Mouse (Mus musculus): ENCODE results near the gene Plg. TPM values are rescaled to one million over a fixed set of nuclear protein-coding genes. Genes with fewer than 3 reads are reported as not detected.

The Plg gene
- total and polyA plus RNA-seq, 3 experiments, result not detected

- dilution Hi-C loops (cut with MboI; ENCODE audit: extremely low pct_ligation_motif_present, extremely low pct_unique_long_range_greater_than_20kb, low sequenced_read_pairs), result no loop called here
- in situ Hi-C loops (cut with MboI; ENCODE audit: low pct_ligation_motif_present, low pct_unique_long_range_greater_than_20kb, low sequenced_read_pairs), result no loop called here
These were observed 30.9 kb upstream of the Plg start for GRCm38 (mm10) chr17:12347462-12347861.

GRCm38 (mm10) chr17:12351564-12351963 lies 26.8 kb upstream of the Plg start:
- no peaks in the 10 kb centered on the region for H3K79me2 ChIP-seq (replicated peaks; ENCODE audit: control insufficient read depth, extremely low read depth, insufficient read depth, poor library complexity, severe bottlenecking)
- no peaks in the 10 kb centered on the region for H3K36me3 ChIP-seq (replicated peaks in 1 of 2; ENCODE audit: control insufficient read depth in 1 of 2, insufficient read depth in 1 of 2, low read length in 1 of 2)
- H3K9me3 ChIP-seq (replicated peaks; ENCODE audit: low read length), result peaks cover 4% of the 10 kb centered on the region
- dilution Hi-C loops (cut with MboI; ENCODE audit: extremely low pct_ligation_motif_present, extremely low pct_unique_long_range_greater_than_20kb, low sequenced_read_pairs) (no loop called here), in situ Hi-C loops (cut with MboI; ENCODE audit: low pct_ligation_motif_present, low pct_unique_long_range_greater_than_20kb, low sequenced_read_pairs) (no loop called here)
- H3K9ac ChIP-seq (ENCODE audit: insufficient read depth, low read depth), result 0 out of 2 replicates have a peak overlapping the region, but pooled peaks have one; percentile 13
- no peak overlapping the region for H3K4me3 ChIP-seq (replicated peaks in 1 of 3; ENCODE audit: low read depth in 2 of 3, low read length in 2 of 3, poor library complexity in 1 of 3)
- H3K4me2 ChIP-seq (ENCODE audit: insufficient read depth, low read depth, poor library complexity, severe bottlenecking), result peak overlapping the region; percentile 61
- peak; percentile 64 for DNase-seq (ENCODE audit: extremely low read depth)
- H3K27ac ChIP-seq (ENCODE audit: insufficient read depth, low read depth), result peak overlapping the region; percentile 52
- no peaks in the 10 kb centered on the region for H3K27me3 ChIP-seq (replicated peaks)
- 0 out of 2 replicates have a peak, but pooled peaks have one; percentile 19 for TF ChIP-seq MYC (IDR thresholded peaks at IDR 0.05; ENCODE audit: low read depth, low read length)
- TF ChIP-seq ETS1 (conservative IDR thresholded peaks at IDR 0.05; ENCODE audit: low read depth, low read length), result peak; percentile 78
- TF ChIP-seq MAX (IDR thresholded peaks at IDR 0.05; ENCODE audit: low read length), result no peak
- peak; percentile 66 for TF ChIP-seq JUN (IDR thresholded peaks at IDR 0.05; ENCODE audit: insufficient read depth, low read depth, low read length)
- TF ChIP-seq MAZ (IDR thresholded peaks at IDR 0.05; ENCODE audit: low read depth, low read length), result 0 out of 2 replicates have a peak, but pooled peaks have one; percentile 36
- TF ChIP-seq IRF4 (IDR thresholded peaks at IDR 0.05; ENCODE audit: low read depth, low read length), result peak; percentile 91
- no peak for TF ChIP-seq HCFC1 (IDR thresholded peaks at IDR 0.05; ENCODE audit: low read depth, low read length)
- peak; percentile 43 for TF ChIP-seq BHLHE40 (IDR thresholded peaks at IDR 0.05; ENCODE audit: low read depth, low read length)
- peak; percentile 79 for TF ChIP-seq JUND (conservative IDR thresholded peaks at IDR 0.05; ENCODE audit: low read depth, low read length)
- TF ChIP-seq RCOR1 (conservative IDR thresholded peaks at IDR 0.05; ENCODE audit: low read depth, low read length), result peak; percentile 40; the same call in 1 of the 2 replicates
- 0 out of 2 replicates have a peak, but pooled peaks have one; percentile 21 for TF ChIP-seq CHD2 (IDR thresholded peaks at IDR 0.05; ENCODE audit: low read length)
- TF ChIP-seq RAD21 (IDR thresholded peaks at IDR 0.05; ENCODE audit: low read depth, low read length), result no peak
- peak; percentile 72 for TF ChIP-seq EP300 (IDR thresholded peaks at IDR 0.05; ENCODE audit: low read length)
- peak; percentile 74; the same call in 1 of the 2 replicates for TF ChIP-seq MEF2A (IDR thresholded peaks at IDR 0.05; ENCODE audit: borderline replicate concordance, low read depth, low read length)
- peaks cover 10 to 26% of the 10 kb centered on the region in 2 experiments for H3K4me1 ChIP-seq (ENCODE audit: control insufficient read depth in 1 of 2, insufficient read depth in 2 of 2)

More at GRCm38 (mm10) chr17:12347462-12347861, 30.9 kb upstream of the Plg start:
- H3K4me3 ChIP-seq (replicated peaks in 1 of 3; ENCODE audit: low read depth in 2 of 3, low read length in 2 of 3, poor library complexity in 1 of 3), result no peak overlapping the region
- H3K27me3 ChIP-seq (replicated peaks), result no peaks in the 10 kb centered on the region
- TF ChIP-seq NELFE (IDR thresholded peaks at IDR 0.05; ENCODE audit: low read depth, low read length) (no peak), PAX5 (IDR thresholded peaks at IDR 0.05; ENCODE audit: low read length) (no peak), POLR2AphosphoS2 (IDR thresholded peaks at IDR 0.05; ENCODE audit: low read depth, low read length) (no peak), HCFC1 (IDR thresholded peaks at IDR 0.05; ENCODE audit: low read depth, low read length) (no peak), ELF1 (IDR thresholded peaks at IDR 0.05; ENCODE audit: low read depth, low read length) (no peak), ZMIZ1 (IDR thresholded peaks at IDR 0.05; ENCODE audit: low read depth, low read length) (no peak), JUND (conservative IDR thresholded peaks at IDR 0.05; ENCODE audit: low read depth, low read length) (no peak), KAT2A (IDR thresholded peaks at IDR 0.05; ENCODE audit: insufficient replicate concordance, low read length) (no peak), MAX (IDR thresholded peaks at IDR 0.05; ENCODE audit: low read length) (no peak), UBTF (IDR thresholded peaks at IDR 0.05; ENCODE audit: low read depth, low read length) (no peak), MYC (IDR thresholded peaks at IDR 0.05; ENCODE audit: low read depth, low read length) (no peak), USF1 (IDR thresholded peaks at IDR 0.05; ENCODE audit: low read depth, low read length) (no peak), ZC3H11A (IDR thresholded peaks at IDR 0.05; ENCODE audit: low read depth, low read length) (no peak), ETS1 (conservative IDR thresholded peaks at IDR 0.05; ENCODE audit: low read depth, low read length) (no peak), TCF12 (IDR thresholded peaks at IDR 0.05; ENCODE audit: low read depth, low read length) (no peak), NRF1 (IDR thresholded peaks at IDR 0.05; ENCODE audit: low read depth, low read length) (no peak), TBP (conservative IDR thresholded peaks at IDR 0.05; ENCODE audit: low read depth, low read length) (no peak), CTCF (conservative IDR thresholded peaks at IDR 0.05 in 1 of 2, IDR thresholded peaks at IDR 0.05 in 1 of 2; ENCODE audit: low read depth in 2 of 2, low read length in 2 of 2) (no peak), JUN (IDR thresholded peaks at IDR 0.05; ENCODE audit: insufficient read depth, low read depth, low read length) (no peak), BHLHE40 (IDR thresholded peaks at IDR 0.05; ENCODE audit: low read depth, low read length) (no peak)
- H3K4me2 ChIP-seq (ENCODE audit: insufficient read depth, low read depth, poor library complexity, severe bottlenecking), result no peak overlapping the region
- no peaks in the 10 kb centered on the region for H3K36me3 ChIP-seq (replicated peaks in 1 of 2; ENCODE audit: control insufficient read depth in 1 of 2, insufficient read depth in 1 of 2, low read length in 1 of 2)
- no peak for DNase-seq (ENCODE audit: extremely low read depth)
- H3K4me1 ChIP-seq (ENCODE audit: control insufficient read depth in 1 of 2, insufficient read depth in 2 of 2), result peaks cover 5 to 20% of the 10 kb centered on the region in 2 experiments
- H3K27ac ChIP-seq (ENCODE audit: insufficient read depth, low read depth), result no peak overlapping the region
- H3K9ac ChIP-seq (ENCODE audit: insufficient read depth, low read depth), result no peak overlapping the region
- peaks cover 4% of the 10 kb centered on the region for H3K9me3 ChIP-seq (replicated peaks; ENCODE audit: low read length)
- no peaks in the 10 kb centered on the region for H3K79me2 ChIP-seq (replicated peaks; ENCODE audit: control insufficient read depth, extremely low read depth, insufficient read depth, poor library complexity, severe bottlenecking)
